Mouse (Mus musculus) brain, embryonic 14.5 days (tissue): ENCODE data around the gene Lrrc36.

Experiments used
- CTCF ChIP-seq: fragments of 200-500 bp; IDR thresholded peaks from 2 replicates; pipeline ENCODE4 v1.5.1; 2012; ENCODE audit warnings: inconsistent platforms, mild to moderate bottlenecking, moderate library complexity, borderline replicate concordance; ENCODE audit not compliant: insufficient read depth, insufficient read length; ENCODE audit errors: extremely low read depth
- POLR2A ChIP-seq: fragments of 200-500 bp; IDR thresholded peaks from 2 replicates; pipeline ENCODE4 v1.6.1; 2012; ENCODE audit warnings: mild to moderate bottlenecking, inconsistent platforms, borderline replicate concordance; ENCODE audit not compliant: poor library complexity, insufficient read depth, insufficient read length, severe bottlenecking; ENCODE audit errors: extremely low read depth

DNA sequence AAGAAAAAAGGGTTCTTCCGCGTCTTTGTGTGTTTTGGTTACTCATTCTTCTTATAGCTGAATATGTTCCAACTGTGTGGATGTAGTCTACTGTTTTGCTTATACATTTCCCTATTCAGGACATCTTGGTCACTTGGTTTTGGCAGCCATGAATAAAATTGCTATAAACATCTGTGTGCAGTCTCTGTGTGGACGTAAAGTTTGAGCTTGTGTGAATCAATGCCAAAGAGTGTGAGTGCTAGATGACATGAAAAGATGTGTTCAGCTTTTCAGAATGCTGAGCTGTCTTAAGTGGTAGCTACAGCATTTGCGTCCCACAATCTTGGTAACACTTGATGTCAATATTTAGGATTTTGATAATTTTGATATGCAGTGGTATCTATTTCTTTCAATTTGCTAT, 6.4 kb downstream of the Lrrc36 start:
- TF ChIP-seq POLR2A (no peak), CTCF (no peak)
